Mouse (Mus musculus): Measurements from ENCODE around the gene Lmbr1l. TPM values are rescaled to one million over a fixed set of nuclear protein-coding genes. Genes with fewer than 3 reads are reported as not detected.
A peak's percentile ranks its signal among the peaks of the same experiment; 100 is the strongest.
"Not testable (repeated sequence)": the region's sequence is repeated elsewhere in the genome, so short reads cannot be mapped to it uniquely, and the experiment has no call there.

Gene Lmbr1l
- polyA plus RNA-seq, 1 experiment from 2014 or later: 11.6 TPM

GRCm38 (mm10) chr15:98954425-98955253 is 36.6 kb upstream of the Lmbr1l start:
- Histone ChIP-seq H3K4me2 (ENCODE audit: low read length) (peak overlapping the region; percentile 38), H3K36me3 (ENCODE audit: insufficient read depth, low read length) (0 out of 2 replicates have a peak, but pooled peaks cover under 1% of the 10 kb centered on the region), H3K27ac (peak overlapping the region; percentile 20; the same call in 1 of the 2 replicates), H3K4me1 (replicated peaks; ENCODE audit: insufficient read depth, low read length) (peaks cover 7% of the 10 kb centered on the region), H3K9me3 (replicated peaks; ENCODE audit: low read length) (no peaks in the 10 kb centered on the region), H3K9ac (ENCODE audit: low read depth, low read length) (no peak overlapping the region), H3K27me3 (ENCODE audit: insufficient read depth, low read length) (no peaks in the 10 kb centered on the region), H3K4me3 (replicated peaks; ENCODE audit: low read depth, low read length) (no peak overlapping the region)
- no peak for ATAC-seq (replicated peaks; ENCODE audit: low FRiP score, low read depth)
- TF ChIP-seq CTCF (IDR thresholded peaks at IDR 0.05; ENCODE audit: low read depth): no peak
- peak; percentile 54 for DNase-seq (ENCODE audit: low spot score)
- WGBS: 30% methylated on average over 14 of the region's 14 CpGs

- WGBS: 7% methylated on average over 28 of the region's 28 CpGs
- DNase-seq (ENCODE audit: low spot score): peak; percentile 99
- Histone ChIP-seq H3K4me1 (replicated peaks; ENCODE audit: insufficient read depth, low read length) (peaks cover 7% of the 10 kb centered on the region), H3K9ac (ENCODE audit: low read depth, low read length) (peak within 1 kb of the TSS; percentile 76), H3K27ac (peak within 1 kb of the TSS; percentile 93), H3K4me2 (ENCODE audit: low read length) (peak within 1 kb of the TSS; percentile 65), H3K9me3 (replicated peaks; ENCODE audit: low read length) (no peaks in the 10 kb centered on the region), H3K4me3 (replicated peaks; ENCODE audit: low read depth, low read length) (peak within 1 kb of the TSS; percentile 76), H3K36me3 (ENCODE audit: insufficient read depth, low read length) (0 out of 2 replicates have a peak, but pooled peaks cover 4% of the 10 kb centered on the region), H3K27me3 (ENCODE audit: insufficient read depth, low read length) (no peaks in the 10 kb centered on the region)
- TF ChIP-seq CTCF (IDR thresholded peaks at IDR 0.05; ENCODE audit: low read depth): peak; percentile 0; the same call in 1 of the 2 replicates
- peak; percentile 98 for ATAC-seq (replicated peaks; ENCODE audit: low FRiP score, low read depth)
These were observed 35.6 kb upstream of the Lmbr1l start, which contains the start of the genes Gm49450 and Tuba1a for GRCm38 (mm10) chr15:98953401-98954356. Gene Gm49450 (minus strand): TSS chr15:98953551. Gene Tuba1a (minus strand): TSS chr15:98953703.

DNA sequence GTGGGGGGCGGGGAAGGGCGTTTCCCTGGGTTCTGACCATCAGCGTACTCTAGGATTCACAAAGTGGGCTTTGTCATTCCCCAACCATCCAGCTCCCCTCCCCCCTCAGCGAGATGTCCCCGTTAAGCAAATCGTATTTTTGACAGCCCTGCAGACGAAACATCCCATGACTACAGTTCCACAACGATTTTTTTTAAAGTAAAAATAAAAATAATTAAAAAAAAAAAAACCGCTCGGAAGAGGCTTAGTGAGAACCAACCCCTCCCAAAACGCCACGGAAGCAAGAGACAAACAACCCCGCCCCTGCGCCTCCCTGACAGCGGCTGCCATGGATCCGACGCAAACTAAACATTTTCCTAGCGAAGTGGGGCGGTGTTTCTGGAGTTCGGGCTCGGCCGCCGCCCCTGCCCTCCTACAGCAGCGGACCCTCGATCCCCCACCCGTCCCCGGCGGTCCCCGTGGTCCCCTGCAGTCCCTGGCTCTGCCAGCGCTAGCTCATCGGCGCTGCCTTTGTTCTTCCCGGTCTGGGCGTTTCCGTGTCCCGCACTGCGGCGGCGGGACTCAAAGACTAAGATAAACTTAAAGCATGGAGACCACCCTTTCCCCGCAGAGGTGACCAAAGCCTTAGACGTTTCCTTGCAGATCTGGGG is 34.8 kb upstream of the Lmbr1l start:
- Histone ChIP-seq H3K9ac (ENCODE audit: low read depth, low read length) (peak overlapping the region; percentile 76), H3K27ac (peak overlapping the region; percentile 93), H3K4me1 (replicated peaks; ENCODE audit: insufficient read depth, low read length) (peaks cover 7% of the 10 kb centered on the region), H3K36me3 (ENCODE audit: insufficient read depth, low read length) (0 out of 2 replicates have a peak, but pooled peaks cover 4% of the 10 kb centered on the region), H3K4me2 (ENCODE audit: low read length) (peak overlapping the region; percentile 65), H3K9me3 (replicated peaks; ENCODE audit: low read length) (no peaks in the 10 kb centered on the region), H3K27me3 (ENCODE audit: insufficient read depth, low read length) (no peaks in the 10 kb centered on the region), H3K4me3 (replicated peaks; ENCODE audit: low read depth, low read length) (peak overlapping the region; percentile 76)
- peak; percentile 44; the same call in 1 of the 2 replicates for TF ChIP-seq CTCF (IDR thresholded peaks at IDR 0.05; ENCODE audit: low read depth)
- ATAC-seq (replicated peaks; ENCODE audit: low FRiP score, low read depth) (peak; percentile 85), DNase-seq (ENCODE audit: low spot score) (peak; percentile 92)
- under 1% methylated on average over 41 of the region's 41 CpGs for WGBS

GRCm38 (mm10) chr15:98952063-98952455 is 34.0 kb upstream of the Lmbr1l start:
- 24% methylated on average over 5 of the region's 5 CpGs for WGBS
- no peak overlapping the region; the same call in 1 of the 2 replicates for H3K27ac ChIP-seq
- H3K36me3 ChIP-seq (ENCODE audit: insufficient read depth, low read length): 0 out of 2 replicates have a peak, but pooled peaks cover 4% of the 10 kb centered on the region
- peaks cover 7% of the 10 kb centered on the region for H3K4me1 ChIP-seq (replicated peaks; ENCODE audit: insufficient read depth, low read length)
- ATAC-seq (replicated peaks; ENCODE audit: low FRiP score, low read depth) (no peak), DNase-seq (ENCODE audit: low spot score) (no peak)
- no peaks in the 10 kb centered on the region for H3K27me3 ChIP-seq (ENCODE audit: insufficient read depth, low read length)
- H3K9ac ChIP-seq (ENCODE audit: low read depth, low read length): peak overlapping the region; percentile 5; the same call in 1 of the 2 replicates
- peak overlapping the region; percentile 76 for H3K4me3 ChIP-seq (replicated peaks; ENCODE audit: low read depth, low read length)
- H3K9me3 ChIP-seq (replicated peaks; ENCODE audit: low read length): no peaks in the 10 kb centered on the region
- H3K4me2 ChIP-seq (ENCODE audit: low read length): peak overlapping the region; percentile 65
- TF ChIP-seq CTCF (IDR thresholded peaks at IDR 0.05; ENCODE audit: low read depth): no peak

- H3K9me3 ChIP-seq (replicated peaks; ENCODE audit: low read length); H3K27ac ChIP-seq; H3K27me3 ChIP-seq (ENCODE audit: insufficient read depth, low read length); H3K36me3 ChIP-seq (ENCODE audit: insufficient read depth, low read length); DNase-seq (ENCODE audit: low spot score); H3K4me1 ChIP-seq (replicated peaks; ENCODE audit: insufficient read depth, low read length); H3K9ac ChIP-seq (ENCODE audit: low read depth, low read length); ATAC-seq (replicated peaks; ENCODE audit: low FRiP score, low read depth): not testable (repeated sequence)
- H3K4me3 ChIP-seq (replicated peaks; ENCODE audit: low read depth, low read length): peak overlapping the region; percentile 76
- H3K4me2 ChIP-seq (ENCODE audit: low read length): peak overlapping the region; percentile 65
- WGBS: 88% methylated on average over 10 of the region's 15 CpGs
These were observed 33.4 kb upstream of the Lmbr1l start for GRCm38 (mm10) chr15:98951122-98952062.
